Mouse (Mus musculus) heart, adult 8-10 months (tissue): ENCODE results near the gene Raet1e. TPM values are rescaled to one million over a fixed set of nuclear protein-coding genes. Genes with fewer than 3 reads are reported as not detected.
"Not testable (repeated sequence)": the region's sequence is repeated elsewhere in the genome, so short reads cannot be mapped to it uniquely, and the experiment has no call there.

Source experiments
- DNase-seq: peaks from one replicate; pipeline ENCODE4 v3.0.0; 2022; ENCODE audit warnings: low spot score
- total RNA-seq, 4 experiments: library from RNA; stranded (reverse); gene quantifications; 2 replicates each; pipeline ENCODE4 v1.2.4; 2022

Gene Raet1e
- total RNA-seq, 4 experiments from 2014 or later = not detected

DNA sequence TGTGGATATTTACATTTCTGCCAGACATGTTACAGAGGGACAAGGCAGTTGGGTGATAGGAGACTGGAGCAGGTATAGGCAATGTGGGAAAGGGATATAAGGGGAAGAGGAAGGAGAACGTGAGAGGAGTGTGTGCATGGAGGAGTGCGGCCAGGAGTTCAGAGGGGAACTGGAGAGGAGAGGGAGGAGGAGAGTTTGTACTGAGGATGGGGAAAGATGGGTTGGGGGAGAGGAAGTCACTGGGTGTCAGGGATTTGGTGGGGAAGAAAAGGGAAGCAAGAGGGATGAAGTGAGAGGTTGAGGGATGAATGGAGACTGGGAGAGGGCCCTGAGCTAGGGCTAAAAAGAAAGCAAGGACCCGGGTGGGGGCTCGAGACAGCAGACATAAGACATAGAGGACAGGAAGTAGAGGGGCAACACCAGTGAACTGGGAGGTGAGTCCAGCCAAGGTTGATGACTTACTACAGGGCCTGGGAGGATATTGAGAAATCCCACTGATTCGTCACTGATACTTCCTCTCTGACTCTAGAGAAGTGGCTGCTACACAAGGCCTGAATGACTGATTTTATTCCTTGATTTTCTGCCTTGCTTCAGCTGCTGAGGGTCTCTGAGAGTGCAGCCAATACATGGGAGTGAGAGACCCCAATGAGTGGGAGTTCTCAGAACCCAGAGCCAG, 7.1 kb downstream of the Raet1e start:
- DNase-seq = not testable (repeated sequence)

GRCm38 (mm10) chr10:22166025-22166424, 7.7 kb downstream of the Raet1e start:
- not testable (repeated sequence) for DNase-seq

DNA sequence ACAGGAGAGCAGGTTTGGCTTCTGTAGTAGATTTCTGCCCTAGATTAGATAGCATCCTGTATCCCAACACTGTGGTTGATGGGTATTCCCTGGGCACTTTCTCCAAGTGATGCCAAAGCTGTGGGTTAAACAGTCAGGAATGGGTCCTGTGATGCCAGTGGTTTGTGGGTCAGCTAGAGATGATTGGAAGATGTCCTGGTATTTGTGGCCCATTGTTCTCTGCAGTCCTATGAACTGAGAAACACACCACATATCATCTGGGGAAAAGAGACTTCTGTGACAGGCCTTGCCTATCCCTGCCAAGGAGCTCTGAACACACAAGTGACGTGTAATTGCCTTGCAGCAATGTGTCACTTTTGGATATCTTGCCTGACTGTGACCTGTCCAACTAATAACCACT, 8.7 kb downstream of the Raet1e start:
- not testable (repeated sequence) for DNase-seq

- not testable (repeated sequence) for DNase-seq
Observed at GRCm38 (mm10) chr10:22169116-22169515, 10.7 kb downstream of the Raet1e start.

DNA sequence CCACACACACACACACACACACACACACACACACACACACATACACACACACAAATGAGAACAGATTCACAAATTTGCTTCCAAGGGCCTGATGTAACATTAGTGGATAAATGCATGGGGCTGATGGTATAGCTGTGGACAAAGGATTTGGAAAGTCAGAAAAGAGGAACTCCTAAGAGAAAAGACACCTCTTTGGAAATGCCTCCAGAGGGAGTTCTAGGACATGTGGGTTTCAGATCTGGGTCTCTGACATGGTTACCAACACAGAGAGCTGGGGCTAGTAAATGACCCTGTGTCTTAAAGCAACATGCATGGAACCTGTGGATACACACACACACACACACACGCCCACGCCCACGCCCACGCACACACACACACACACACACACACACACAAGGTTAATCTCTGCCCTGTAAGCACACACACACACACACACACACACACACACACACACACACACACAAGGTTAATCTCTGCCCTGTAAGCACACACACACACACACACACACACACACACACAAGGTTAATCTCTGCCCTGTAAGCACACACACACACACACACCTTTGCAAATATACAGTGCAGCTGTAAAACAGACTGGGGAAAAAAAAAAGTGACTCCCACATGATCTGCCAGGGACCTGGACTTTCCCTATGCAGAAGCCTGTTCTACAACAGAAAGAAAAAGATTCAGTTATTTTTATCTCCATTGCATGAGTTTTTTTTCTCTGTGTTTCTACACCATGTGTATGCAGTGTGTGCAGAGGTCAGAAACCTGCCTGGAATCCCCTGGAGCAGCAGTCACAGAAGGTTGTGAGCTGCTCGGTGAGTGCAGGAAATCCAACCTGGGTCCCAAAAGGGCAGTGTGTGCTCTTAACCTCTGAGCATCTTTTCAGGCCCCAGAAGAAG, 14.3 kb downstream of the Raet1e start:
- not testable (repeated sequence) for DNase-seq

- not testable (repeated sequence) for DNase-seq
Observed at GRCm38 (mm10) chr10:22173335-22174189, 15.2 kb downstream of the Raet1e start.

DNA sequence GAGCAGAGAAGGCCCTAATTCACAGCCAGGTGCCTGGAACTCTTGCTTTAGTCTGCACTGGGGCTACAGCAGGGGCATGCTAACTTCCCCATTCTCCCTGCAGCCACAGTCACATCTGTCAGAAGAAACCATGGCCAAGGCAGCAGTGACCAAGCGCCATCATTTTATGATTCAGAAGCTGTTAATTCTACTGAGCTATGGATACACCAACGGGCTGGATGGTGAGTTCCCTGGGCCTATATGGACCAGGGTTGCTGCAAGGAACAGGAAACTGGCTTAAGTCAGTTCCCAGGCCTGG, 15.8 kb downstream of the Raet1e start:
- not testable (repeated sequence) for DNase-seq

DNA sequence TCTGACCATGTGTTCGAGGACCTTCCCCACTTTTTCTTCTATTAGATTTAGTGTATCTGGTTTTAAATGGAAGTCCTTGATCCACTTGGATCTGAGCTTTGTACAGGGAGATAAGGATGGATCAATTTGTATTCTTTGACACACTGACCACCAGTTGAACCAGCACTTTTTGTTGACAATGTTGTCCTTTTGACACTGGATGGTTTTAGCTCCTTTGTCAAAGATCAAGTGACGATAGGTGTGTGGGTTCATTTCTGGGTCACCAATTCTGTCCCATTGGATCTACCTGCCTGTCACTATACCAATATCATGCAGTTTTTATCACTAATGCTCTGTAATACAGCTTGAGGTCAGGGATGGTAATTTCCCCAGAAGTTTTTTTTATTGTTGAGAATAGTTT, 18.1 kb downstream of the Raet1e start:
- DNase-seq = not testable (repeated sequence)

GRCm38 (mm10) chr10:22191035-22191434, 32.7 kb downstream of the Raet1e start:
- DNase-seq = not testable (repeated sequence)

GRCm38 (mm10) chr10:22201352-22201751, 43.0 kb downstream of the Raet1e start:
- DNase-seq = not testable (repeated sequence)

- DNase-seq = not testable (repeated sequence)
Observed at GRCm38 (mm10) chr10:22202784-22203583, 44.6 kb downstream of the Raet1e start.

DNA sequence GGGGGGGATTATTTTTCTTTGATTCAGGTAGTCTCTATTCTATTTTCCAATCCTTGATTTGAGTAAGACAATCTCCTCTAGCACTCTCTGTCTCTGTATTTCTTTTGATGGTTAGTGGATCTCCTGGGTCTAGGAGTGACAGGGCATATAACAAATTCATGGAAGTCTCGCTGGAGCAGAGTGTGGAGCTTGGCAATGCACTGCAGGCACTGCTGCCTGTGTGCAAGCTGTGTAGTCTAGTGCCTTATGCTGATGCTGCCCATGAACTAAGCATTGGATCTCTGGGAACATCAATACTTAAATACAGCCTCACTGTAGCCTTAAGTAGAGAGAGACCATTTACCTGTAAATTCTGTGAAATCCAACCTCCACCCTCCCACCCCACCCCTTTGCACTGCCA, 48.1 kb downstream of the Raet1e start:
- DNase-seq = not testable (repeated sequence)

DNA sequence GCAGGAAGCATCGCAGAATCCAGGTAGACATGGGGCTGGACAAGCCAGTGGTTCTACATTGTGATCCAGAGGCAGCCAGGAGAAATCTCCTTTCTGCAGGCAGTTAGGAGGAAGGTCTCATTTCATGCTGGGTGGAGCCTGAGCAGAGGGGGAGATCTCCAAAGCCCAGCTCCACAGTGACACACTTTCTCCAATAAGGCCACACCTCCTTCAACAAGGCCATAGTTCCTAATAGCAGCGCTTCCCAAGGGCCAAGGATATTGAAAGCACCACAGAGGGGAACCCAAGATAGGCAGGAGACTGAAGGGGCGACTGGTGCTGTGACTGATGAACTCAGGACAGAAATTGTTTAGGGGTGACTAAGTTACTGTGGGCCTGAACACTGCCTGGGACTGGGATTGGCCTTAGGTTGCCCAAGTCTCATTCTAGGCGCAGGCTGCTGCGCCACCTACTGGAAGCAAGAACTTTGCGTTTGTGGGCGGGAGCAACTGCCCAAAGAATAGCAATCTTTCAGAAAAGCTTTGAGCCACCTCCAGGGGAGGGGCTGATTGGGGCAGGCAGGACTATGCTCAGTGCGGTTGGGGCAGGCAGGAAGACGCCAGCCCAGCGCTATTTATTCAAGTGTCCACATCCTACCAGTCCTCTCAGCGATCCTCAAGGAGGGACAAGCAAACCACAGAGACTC, 53.8 kb downstream of the Raet1e start:
- DNase-seq = peak; percentile 29

DNA sequence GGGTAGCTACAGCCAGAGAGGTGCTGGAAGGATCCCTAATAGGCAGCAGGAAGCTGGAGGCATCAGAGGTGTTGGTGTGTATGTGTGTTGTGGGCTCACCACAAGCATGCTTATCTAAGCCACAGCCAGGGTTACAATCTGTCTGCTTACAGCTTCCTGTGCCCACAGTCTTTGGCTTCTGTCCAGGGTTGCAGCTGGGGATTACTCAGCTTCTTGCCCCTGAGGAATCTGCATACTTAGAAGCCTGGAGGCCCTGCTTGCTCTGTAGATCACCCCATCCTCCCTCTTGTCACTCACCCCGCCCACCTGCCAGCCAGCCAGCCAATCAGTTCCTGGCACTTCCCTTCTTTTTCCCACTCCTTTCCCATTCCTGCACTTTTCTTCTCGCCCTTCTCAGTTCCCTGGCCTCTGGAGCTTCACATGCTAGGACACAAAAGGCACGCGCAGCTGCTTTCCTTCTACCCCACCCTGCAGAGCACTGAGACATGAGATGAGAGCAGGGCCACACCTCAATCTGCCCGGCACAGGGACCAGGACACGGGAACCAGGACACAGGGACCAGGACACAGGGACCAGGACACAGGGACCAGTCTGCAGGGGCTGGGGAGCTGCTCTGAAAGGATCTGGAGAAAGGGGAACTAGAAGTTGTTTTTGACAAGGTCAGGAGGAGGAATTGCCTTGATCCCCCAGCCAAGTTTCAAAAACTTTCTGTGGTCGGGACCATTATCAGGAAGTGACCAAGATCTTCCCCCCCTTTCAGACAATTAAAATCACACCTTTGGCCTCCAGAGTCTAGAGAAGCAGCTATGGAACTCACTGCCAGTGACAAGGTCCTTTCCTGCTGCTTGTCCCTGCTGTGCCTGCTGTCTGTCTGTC, 65.3 kb downstream of the Raet1e start:
- peak; percentile 7 for DNase-seq

DNA sequence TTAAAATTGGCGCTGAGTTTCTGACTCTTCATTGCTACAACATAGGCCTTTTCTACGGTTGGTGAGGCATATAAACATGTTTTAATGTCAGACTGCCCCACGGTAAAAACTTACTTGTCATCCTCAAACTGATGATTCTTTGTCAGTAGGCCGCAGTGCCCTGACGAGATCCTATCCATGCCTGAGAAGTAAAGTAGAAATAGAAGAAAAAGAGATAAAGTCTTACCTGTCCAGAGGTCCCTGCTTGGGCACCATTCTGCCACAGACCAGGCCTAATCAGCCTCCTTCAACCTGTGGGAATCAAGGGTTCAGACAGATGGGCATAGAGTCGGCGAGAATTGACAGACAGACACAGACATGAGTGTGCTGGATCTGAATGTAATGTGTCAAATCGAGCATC, 106.7 kb downstream of the Raet1e start:
- no peak for DNase-seq

DNA sequence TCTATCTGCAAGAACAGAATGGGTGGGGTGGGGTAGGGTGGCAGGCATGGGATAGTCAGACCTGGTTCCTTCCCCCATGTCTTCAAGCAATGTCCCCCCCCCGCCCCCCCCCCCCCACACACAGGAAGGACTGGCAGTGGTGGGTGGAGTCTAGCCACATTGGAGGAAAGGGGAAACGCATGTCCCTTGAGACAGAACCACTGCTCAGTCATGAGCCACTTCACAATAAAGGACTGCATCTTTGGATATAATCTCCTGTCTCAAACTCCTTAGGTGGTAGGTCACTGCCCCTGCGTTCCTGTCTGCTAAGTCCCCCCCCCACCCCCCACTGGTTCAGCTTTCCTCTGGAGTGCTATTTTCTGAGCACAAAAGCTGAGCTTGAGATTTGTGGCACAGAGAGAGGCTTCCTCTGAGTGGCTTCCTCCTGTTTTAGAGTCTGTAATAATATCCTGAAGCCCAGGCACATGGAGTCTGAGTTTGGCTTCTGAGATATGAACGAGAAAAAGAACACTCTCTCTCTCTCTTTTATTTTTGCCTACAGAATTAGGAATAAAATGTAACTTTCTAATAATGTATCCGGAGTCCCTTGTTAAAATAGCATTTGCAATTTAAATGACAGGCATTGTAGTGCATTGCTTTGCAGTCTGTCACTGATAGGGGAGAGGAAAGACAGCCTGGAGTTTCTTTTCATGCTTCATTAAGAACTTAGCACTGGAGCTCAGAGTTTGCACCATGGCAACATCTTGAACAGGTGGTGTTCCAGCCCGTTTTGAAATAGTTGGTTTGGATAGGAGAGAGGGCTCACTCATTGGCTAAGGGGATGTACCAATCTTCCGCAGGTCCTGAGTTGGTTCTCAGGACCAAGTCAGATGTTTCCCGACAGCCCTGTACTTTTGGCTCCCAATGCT, 112.8 kb downstream of the Raet1e start:
- DNase-seq = not testable (repeated sequence)

GRCm38 (mm10) chr10:22272914-22273683, 114.7 kb downstream of the Raet1e start:
- not testable (repeated sequence) for DNase-seq
